Mouse (Mus musculus): ENCODE data around the gene Mrpl44. TPM values are rescaled to one million over a fixed set of nuclear protein-coding genes. Genes with fewer than 3 reads are reported as not detected.

Mrpl44 gene
- total RNA-seq, 4 experiments from 2014 or later = 26.7 to 29.0 (median 28.5) TPM

Other genes with a start within 250 kb of the Mrpl44 start
- 1 to 10 TPM; 2.2 to 5.1 (median 4.3) TPM for gene Ap1s3, start 104.0 kb upstream of the Mrpl44 start, total RNA-seq (2022)
- 10 to 100 TPM; 37.3 to 40.2 (median 38.7) TPM for gene Wdfy1, start 125 bp downstream of the Mrpl44 start, total RNA-seq (2022)
- 100 to 1,000 TPM; 173 to 178 (median 176) TPM for gene Serpine2, start 85.2 kb downstream of the Mrpl44 start, total RNA-seq (2022)

Data from left cerebral cortex, adult 8-10 months (tissue).